Mouse (Mus musculus): ENCODE measurements around the gene Slamf6. TPM values are rescaled to one million over a fixed set of nuclear protein-coding genes. Genes with fewer than 3 reads are reported as not detected.
"Not testable (repeated sequence)": the region's sequence is repeated elsewhere in the genome, so short reads cannot be mapped to it uniquely, and the experiment has no call there.

The Slamf6 gene
- 0.23 TPM in 1 of 2 replicates, not detected in the other for polyA plus RNA-seq (2014; fragmentation: Nextera tagmentation; extraction: Ambion mirVana)

GRCm38 (mm10) chr1:171917305-171918039, at the start of gene Slamf6:
Slamf6 (plus strand) TSS chr1:171917515.
- DNase-seq (ENCODE audit: low spot score) (no peak), ATAC-seq (ENCODE audit: insufficient read depth, low FRiP score, low TSS enrichment) (no peak)
- WGBS: 88% methylated on average over 14 of the region's 14 CpGs
- no peaks in the 10 kb centered on the region for H3K9me3 ChIP-seq (ENCODE audit: control insufficient read depth, low read length)
- no peak within 1 kb of the TSS for H3K9ac ChIP-seq (ENCODE audit: low read length)
- H3K4me2 ChIP-seq (ENCODE audit: low read depth): no peak within 1 kb of the TSS
- H3K4me3 ChIP-seq (ENCODE audit: low read depth, low read length): no peak within 1 kb of the TSS
- no peaks in the 10 kb centered on the region for H3K4me1 ChIP-seq (ENCODE audit: control insufficient read depth, insufficient read depth, low read length)
- no peaks in the 10 kb centered on the region for H3K36me3 ChIP-seq (ENCODE audit: control insufficient read depth, insufficient read depth, low read length)
- H3K27ac ChIP-seq (ENCODE audit: low read depth, low read length): no peak within 1 kb of the TSS
- H3K27me3 ChIP-seq (ENCODE audit: control insufficient read depth, insufficient read depth, low read length): no peaks in the 10 kb centered on the region

GRCm38 (mm10) chr1:171886989-171887388, 30.3 kb upstream of the Slamf6 start:
- no peak overlapping the region for H3K4me3 ChIP-seq (ENCODE audit: low read depth, low read length)
- H3K9me3 ChIP-seq (ENCODE audit: control insufficient read depth, low read length): no peaks in the 10 kb centered on the region
- no peak overlapping the region for H3K27ac ChIP-seq (ENCODE audit: low read depth, low read length)
- no peak overlapping the region for H3K4me2 ChIP-seq (ENCODE audit: low read depth)
- no peaks in the 10 kb centered on the region for H3K27me3 ChIP-seq (ENCODE audit: control insufficient read depth, insufficient read depth, low read length)
- no peak for DNase-seq (ENCODE audit: low spot score)
- H3K9ac ChIP-seq (ENCODE audit: low read length): no peak overlapping the region
- no peak for ATAC-seq (ENCODE audit: insufficient read depth, low FRiP score, low TSS enrichment)
- H3K36me3 ChIP-seq (ENCODE audit: control insufficient read depth, insufficient read depth, low read length): no peaks in the 10 kb centered on the region
- WGBS: 89% methylated on average over 1 of the region's 1 CpGs
- H3K4me1 ChIP-seq (ENCODE audit: control insufficient read depth, insufficient read depth, low read length): no peaks in the 10 kb centered on the region

GRCm38 (mm10) chr1:171895364-171895763, 22.0 kb upstream of the Slamf6 start, which contains the start of gene Gm10521:
Gm10521 (plus strand) TSS chr1:171895664.
- H3K27ac ChIP-seq (ENCODE audit: low read depth, low read length); H3K27me3 ChIP-seq (ENCODE audit: control insufficient read depth, insufficient read depth, low read length); H3K9me3 ChIP-seq (ENCODE audit: control insufficient read depth, low read length); ATAC-seq (ENCODE audit: insufficient read depth, low FRiP score, low TSS enrichment); H3K4me3 ChIP-seq (ENCODE audit: low read depth, low read length); H3K4me1 ChIP-seq (ENCODE audit: control insufficient read depth, insufficient read depth, low read length); H3K4me2 ChIP-seq (ENCODE audit: low read depth); H3K36me3 ChIP-seq (ENCODE audit: control insufficient read depth, insufficient read depth, low read length); DNase-seq (ENCODE audit: low spot score); H3K9ac ChIP-seq (ENCODE audit: low read length): not testable (repeated sequence)
- WGBS: 77% methylated on average over 5 of the region's 5 CpGs

- no peak overlapping the region for H3K4me2 ChIP-seq (ENCODE audit: low read depth)
Measured at GRCm38 (mm10) chr1:171904011-171904410, 13.3 kb upstream of the Slamf6 start.

GRCm38 (mm10) chr1:171915638-171916458, 1.5 kb upstream of the Slamf6 start:
- ATAC-seq (ENCODE audit: insufficient read depth, low FRiP score, low TSS enrichment) (no peak), DNase-seq (ENCODE audit: low spot score) (no peak)
- 86% methylated on average over 13 of the region's 13 CpGs for WGBS
- Histone ChIP-seq H3K36me3 (ENCODE audit: control insufficient read depth, insufficient read depth, low read length) (no peaks in the 10 kb centered on the region), H3K4me1 (ENCODE audit: control insufficient read depth, insufficient read depth, low read length) (no peaks in the 10 kb centered on the region), H3K4me2 (ENCODE audit: low read depth) (no peak overlapping the region), H3K9ac (ENCODE audit: low read length) (no peak overlapping the region), H3K27me3 (ENCODE audit: control insufficient read depth, insufficient read depth, low read length) (no peaks in the 10 kb centered on the region), H3K27ac (ENCODE audit: low read depth, low read length) (no peak overlapping the region), H3K4me3 (ENCODE audit: low read depth, low read length) (no peak overlapping the region), H3K9me3 (ENCODE audit: control insufficient read depth, low read length) (no peaks in the 10 kb centered on the region)

More at GRCm38 (mm10) chr1:171904011-171904410, 13.3 kb upstream of the Slamf6 start:
- no peaks in the 10 kb centered on the region for H3K9me3 ChIP-seq (ENCODE audit: control insufficient read depth, low read length)
- DNase-seq (ENCODE audit: low spot score) (no peak), ATAC-seq (ENCODE audit: insufficient read depth, low FRiP score, low TSS enrichment) (no peak)
- H3K9ac ChIP-seq (ENCODE audit: low read length): no peak overlapping the region
- no peaks in the 10 kb centered on the region for H3K36me3 ChIP-seq (ENCODE audit: control insufficient read depth, insufficient read depth, low read length)
- H3K4me1 ChIP-seq (ENCODE audit: control insufficient read depth, insufficient read depth, low read length): no peaks in the 10 kb centered on the region
- WGBS: 79% methylated on average over 1 of the region's 1 CpGs
- H3K27me3 ChIP-seq (ENCODE audit: control insufficient read depth, insufficient read depth, low read length): no peaks in the 10 kb centered on the region
- H3K27ac ChIP-seq (ENCODE audit: low read depth, low read length): no peak overlapping the region
- H3K4me3 ChIP-seq (ENCODE audit: low read depth, low read length): no peak overlapping the region

- Histone ChIP-seq H3K27me3 (ENCODE audit: control insufficient read depth, insufficient read depth, low read length) (no peaks in the 10 kb centered on the region), H3K4me2 (ENCODE audit: low read depth) (no peak overlapping the region), H3K9me3 (ENCODE audit: control insufficient read depth, low read length) (no peaks in the 10 kb centered on the region), H3K4me1 (ENCODE audit: control insufficient read depth, insufficient read depth, low read length) (no peaks in the 10 kb centered on the region), H3K9ac (ENCODE audit: low read length) (no peak overlapping the region), H3K4me3 (ENCODE audit: low read depth, low read length) (no peak overlapping the region), H3K27ac (ENCODE audit: low read depth, low read length) (no peak overlapping the region), H3K36me3 (ENCODE audit: control insufficient read depth, insufficient read depth, low read length) (no peaks in the 10 kb centered on the region)
- WGBS: 92% methylated on average over 12 of the region's 12 CpGs
- ATAC-seq (ENCODE audit: insufficient read depth, low FRiP score, low TSS enrichment) (no peak), DNase-seq (ENCODE audit: low spot score) (no peak)
Measured at GRCm38 (mm10) chr1:171918136-171918920, 1.0 kb downstream of the Slamf6 start.

GRCm38 (mm10) chr1:171919193-171919592, 1.9 kb downstream of the Slamf6 start:
- ATAC-seq (ENCODE audit: insufficient read depth, low FRiP score, low TSS enrichment): no peak
- WGBS: 81% methylated on average over 5 of the region's 5 CpGs

GRCm38 (mm10) chr1:171919901-171920510, 2.7 kb downstream of the Slamf6 start:
- no peaks in the 10 kb centered on the region for H3K4me1 ChIP-seq (ENCODE audit: control insufficient read depth, insufficient read depth, low read length)
- 79% methylated on average over 6 of the region's 6 CpGs for WGBS
- no peak overlapping the region for H3K4me2 ChIP-seq (ENCODE audit: low read depth)
- no peaks in the 10 kb centered on the region for H3K36me3 ChIP-seq (ENCODE audit: control insufficient read depth, insufficient read depth, low read length)
- no peak overlapping the region for H3K27ac ChIP-seq (ENCODE audit: low read depth, low read length)
- no peak for ATAC-seq (ENCODE audit: insufficient read depth, low FRiP score, low TSS enrichment)
- DNase-seq (ENCODE audit: low spot score): no peak
- H3K9ac ChIP-seq (ENCODE audit: low read length): no peak overlapping the region
- no peak overlapping the region for H3K4me3 ChIP-seq (ENCODE audit: low read depth, low read length)
- H3K27me3 ChIP-seq (ENCODE audit: control insufficient read depth, insufficient read depth, low read length): no peaks in the 10 kb centered on the region
- H3K9me3 ChIP-seq (ENCODE audit: control insufficient read depth, low read length): no peaks in the 10 kb centered on the region

More at GRCm38 (mm10) chr1:171919193-171919592, 1.9 kb downstream of the Slamf6 start:
- Histone ChIP-seq H3K27ac (ENCODE audit: low read depth, low read length) (no peak overlapping the region), H3K27me3 (ENCODE audit: control insufficient read depth, insufficient read depth, low read length) (no peaks in the 10 kb centered on the region), H3K4me1 (ENCODE audit: control insufficient read depth, insufficient read depth, low read length) (no peaks in the 10 kb centered on the region), H3K9me3 (ENCODE audit: control insufficient read depth, low read length) (no peaks in the 10 kb centered on the region), H3K9ac (ENCODE audit: low read length) (no peak overlapping the region), H3K4me3 (ENCODE audit: low read depth, low read length) (no peak overlapping the region), H3K36me3 (ENCODE audit: control insufficient read depth, insufficient read depth, low read length) (no peaks in the 10 kb centered on the region), H3K4me2 (ENCODE audit: low read depth) (no peak overlapping the region)
- no peak for DNase-seq (ENCODE audit: low spot score)
